Mouse (Mus musculus) thymus, adult 2 months (tissue): ENCODE measurements at regions not wholly inside any gene's neighbourhood (a gene's known extent, or its start where the extent isn't known, plus 50 kb on each side); places are given as distances from the start of the nearest gene placed in this dataset.

Experiments used
- DNase-seq: peaks from one replicate; pipeline ENCODE4 v3.0.0; 2021
- H3K27ac ChIP-seq: fragments of 200-500 bp; 2 replicates; pipeline ENCODE4 v1.5.1; 2012; ENCODE audit warnings: low read length, control low read depth; ENCODE audit not compliant: control insufficient read depth, insufficient read depth
- H3K27me3 ChIP-seq: fragments of 200-500 bp; 2 replicates; pipeline ENCODE4 v1.6.1; 2012; ENCODE audit warnings: mild to moderate bottlenecking, low read length, moderate library complexity, mixed read lengths; ENCODE audit not compliant: control insufficient read depth, insufficient read depth
- H3K36me3 ChIP-seq: fragments of 200-500 bp; 2 replicates; pipeline ENCODE4 v1.6.1; 2012; ENCODE audit warnings: mild to moderate bottlenecking, low read length, moderate library complexity; ENCODE audit not compliant: control insufficient read depth, insufficient read depth
- H3K4me1 ChIP-seq: fragments of 200-500 bp; replicated peaks from 2 replicates; pipeline ENCODE4 v1.6.1; 2012; ENCODE audit warnings: low read length; ENCODE audit not compliant: control insufficient read depth, insufficient read depth
- H3K4me3 ChIP-seq: fragments of 200-500 bp; 2 replicates; pipeline ENCODE4 v1.5.1; 2012; ENCODE audit warnings: mild to moderate bottlenecking, low read length, control low read depth, moderate library complexity; ENCODE audit not compliant: control insufficient read depth, insufficient read depth
- CTCF ChIP-seq: fragments of 200-500 bp; IDR thresholded peaks from 2 replicates; pipeline ENCODE4 v1.5.1; 2012; ENCODE audit warnings: mild to moderate bottlenecking, control low read depth, low read length, moderate library complexity, borderline replicate concordance; ENCODE audit not compliant: control insufficient read depth, poor library complexity, insufficient read depth; ENCODE audit errors: extremely low read depth
- POLR2A ChIP-seq: fragments of 200-500 bp; IDR thresholded peaks from 2 replicates; pipeline ENCODE4 v1.6.1; 2012; ENCODE audit warnings: mild to moderate bottlenecking, low read length, control low read depth, moderate library complexity; ENCODE audit not compliant: control insufficient read depth, poor library complexity, insufficient read depth; ENCODE audit errors: extremely low read depth
- WGBS: fragments of 180-500 bp; shearing (Covaris S2); methylation state at CpG from one replicate; pipeline ENCODE4 v1.1.7; 2018; 5-methylcytosine and 5-hydroxymethylcytosine counted together

GRCm38 (mm10) chr13:19474041-19474440 is 78.4 kb upstream of the Stard3nl start:
- H3K36me3 ChIP-seq: no peaks in the 10 kb centered on the region

DNA sequence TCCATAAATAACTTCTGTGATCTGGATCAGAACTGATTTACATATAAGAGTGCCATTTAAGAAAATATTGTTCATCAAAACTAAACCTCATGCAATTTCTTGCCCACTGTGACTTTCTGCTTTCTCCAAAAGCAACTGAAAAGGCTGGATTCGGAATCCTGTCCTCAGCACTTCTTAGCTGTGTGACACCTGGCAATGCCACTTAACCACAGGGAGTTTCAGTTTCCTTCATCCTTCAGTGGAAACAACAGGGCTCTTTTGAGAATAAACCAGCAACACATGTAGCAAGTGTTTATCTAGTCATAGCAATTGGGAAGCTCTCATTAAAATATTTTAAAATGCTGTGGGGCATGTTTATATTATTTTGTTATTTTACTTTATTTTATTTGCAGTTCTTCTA is 75.1 kb upstream of the Stard3nl start:
- H3K4me1 ChIP-seq: no peaks in the 10 kb centered on the region

More at GRCm38 (mm10) chr13:19474041-19474440, 78.4 kb upstream of the Stard3nl start:
- DNase-seq: peak; percentile 19
- Histone ChIP-seq H3K4me1 (no peaks in the 10 kb centered on the region), H3K4me3 (no peak overlapping the region), H3K27ac (no peak overlapping the region; the same call in 1 of the 2 replicates), H3K27me3 (no peaks in the 10 kb centered on the region)
- TF ChIP-seq POLR2A (no peak), CTCF (no peak)
- WGBS: 87% methylated on average over 10 of the region's 10 CpGs

GRCm38 (mm10) chr13:19466722-19467384 is 71.3 kb upstream of the Stard3nl start:
- no peaks in the 10 kb centered on the region for H3K27me3 ChIP-seq
- no peak overlapping the region for H3K4me3 ChIP-seq
- H3K36me3 ChIP-seq: no peaks in the 10 kb centered on the region
- H3K4me1 ChIP-seq: no peaks in the 10 kb centered on the region
- H3K27ac ChIP-seq: no peak overlapping the region
- WGBS: 81% methylated on average over 5 of the region's 5 CpGs
- no peak for TF ChIP-seq CTCF
- no peak for DNase-seq

More for the DNA sequence above, 75.1 kb upstream of the Stard3nl start:
- no peak for TF ChIP-seq CTCF
- no peak for TF ChIP-seq POLR2A
- Histone ChIP-seq H3K4me3 (no peak overlapping the region), H3K27me3 (no peaks in the 10 kb centered on the region), H3K27ac (no peak overlapping the region), H3K36me3 (no peaks in the 10 kb centered on the region)
- no peak for DNase-seq
- 80% methylated on average over 1 of the region's 1 CpGs for WGBS

GRCm38 (mm10) chr13:19462966-19463365 is 67.4 kb upstream of the Stard3nl start:
- Histone ChIP-seq H3K4me1 (no peaks in the 10 kb centered on the region), H3K4me3 (no peak overlapping the region), H3K27ac (no peak overlapping the region), H3K27me3 (no peaks in the 10 kb centered on the region), H3K36me3 (no peaks in the 10 kb centered on the region)
- WGBS: 97% methylated on average over 2 of the region's 2 CpGs
- DNase-seq: no peak
- TF ChIP-seq POLR2A (no peak), CTCF (no peak)

DNA sequence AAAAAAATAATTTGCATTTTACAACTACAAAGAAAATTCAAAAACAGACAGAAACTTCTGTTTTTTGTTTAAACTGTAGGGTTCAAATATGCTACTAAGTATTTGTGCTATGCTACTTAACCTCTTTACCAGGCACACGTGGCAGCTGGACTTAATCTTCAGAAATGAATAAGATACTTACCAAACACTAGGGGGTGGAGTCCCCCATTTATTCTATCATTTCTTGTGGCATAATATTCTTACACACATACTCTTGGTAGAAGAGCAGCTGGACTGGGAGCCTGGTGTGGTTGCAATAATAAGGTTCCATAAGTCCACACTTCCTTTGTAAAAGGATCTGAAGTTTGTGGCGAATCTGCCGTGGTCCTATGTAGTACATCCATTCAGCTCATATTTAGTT is 53.8 kb upstream of the Stard3nl start:
- Histone ChIP-seq H3K27ac (no peak overlapping the region), H3K27me3 (no peaks in the 10 kb centered on the region), H3K36me3 (no peaks in the 10 kb centered on the region), H3K4me1 (no peaks in the 10 kb centered on the region), H3K4me3 (no peak overlapping the region)
- WGBS: 71% methylated on average over 3 of the region's 3 CpGs
- TF ChIP-seq POLR2A: no peak
- no peak for TF ChIP-seq CTCF
- DNase-seq: no peak
